Mouse (Mus musculus) heart, adult 2 months (tissue): Measurements from ENCODE around the gene Lpin2. TPM values are rescaled to one million over a fixed set of nuclear protein-coding genes. Genes with fewer than 3 reads are reported as not detected.

Experiments
- DNase-seq, 2 experiments: peaks; one replicate each; pipeline ENCODE4 v3.0.0; 2021
- H3K27ac ChIP-seq: fragments of 200-600 bp; 2 replicates; pipeline ENCODE4 v1.8.1; 2022
- H3K27me3 ChIP-seq: fragments of 200-500 bp; 2 replicates; pipeline ENCODE4 v1.6.1; 2012; ENCODE audit warnings: mild to moderate bottlenecking, low read length, inconsistent platforms, mixed read lengths; ENCODE audit not compliant: control insufficient read depth, insufficient read depth
- H3K36me3 ChIP-seq: fragments of 200-500 bp; 2 replicates; pipeline ENCODE4 v1.6.1; 2012; ENCODE audit warnings: low read length, inconsistent platforms; ENCODE audit not compliant: control insufficient read depth, insufficient read depth
- H3K4me1 ChIP-seq: fragments of 200-500 bp; 2 replicates; pipeline ENCODE4 v1.6.1; 2011; ENCODE audit warnings: low read length; ENCODE audit not compliant: control insufficient read depth, insufficient read depth
- H3K4me3 ChIP-seq: fragments of 200-600 bp; 2 replicates; pipeline ENCODE4 v1.8.1; 2022
- H3K79me2 ChIP-seq: fragments of 200-500 bp; replicated peaks from 2 replicates; pipeline ENCODE4 v1.6.1; 2012; ENCODE audit warnings: mild to moderate bottlenecking, inconsistent platforms, low read length, moderate library complexity, mixed read lengths; ENCODE audit not compliant: control insufficient read depth, insufficient read depth
- H3K9ac ChIP-seq: fragments of 200-500 bp; 2 replicates; pipeline ENCODE4 v1.6.1; 2012; ENCODE audit warnings: low read depth, mild to moderate bottlenecking, control low read depth, inconsistent platforms, low read length, mixed read lengths
- CTCF ChIP-seq: fragments of 200-600 bp; IDR thresholded peaks from 2 replicates; pipeline ENCODE4 v1.8.1; 2022; ENCODE audit warnings: antibody characterized with exemption, mild to moderate bottlenecking, moderate library complexity
- EP300 ChIP-seq: fragments of 200-500 bp; IDR thresholded peaks from 2 replicates; pipeline ENCODE4 v1.6.1; 2011; ENCODE audit warnings: low read depth, low read length, control low read depth; ENCODE audit not compliant: insufficient read depth
- POLR2A ChIP-seq: fragments of 200-500 bp; IDR thresholded peaks from 2 replicates; pipeline ENCODE4 v1.6.1; 2011; ENCODE audit warnings: mild to moderate bottlenecking, low read depth, low read length, control low read depth; ENCODE audit not compliant: insufficient read depth
- WGBS: fragments of 180-500 bp; shearing (Covaris S2); methylation state at CpG from one replicate; pipeline ENCODE4 v1.1.7; 2018; 5-methylcytosine and 5-hydroxymethylcytosine counted together
- intact Hi-C: fragments of 180-260 bp; cut with DNase I; formaldehyde crosslinking; loops from one replicate; pipeline ENCODE4 v1.15.1; 2025
- polyA plus RNA-seq: library from polyadenylated mRNA; depleted of rRNA; stranded (reverse); fragments of >200 nt; gene quantifications from 2 replicates; pipeline ENCODE4 v1.2.3, GENCODE M21; 2012
- total RNA-seq, 2 experiments: library from RNA; stranded (reverse); gene quantifications; 2 replicates each; pipeline ENCODE4 v1.2.3; 2021

Gene Lpin2
- total and polyA plus RNA-seq, 3 experiments, result 3.4 to 13.1 (median 6.0) TPM

DNA sequence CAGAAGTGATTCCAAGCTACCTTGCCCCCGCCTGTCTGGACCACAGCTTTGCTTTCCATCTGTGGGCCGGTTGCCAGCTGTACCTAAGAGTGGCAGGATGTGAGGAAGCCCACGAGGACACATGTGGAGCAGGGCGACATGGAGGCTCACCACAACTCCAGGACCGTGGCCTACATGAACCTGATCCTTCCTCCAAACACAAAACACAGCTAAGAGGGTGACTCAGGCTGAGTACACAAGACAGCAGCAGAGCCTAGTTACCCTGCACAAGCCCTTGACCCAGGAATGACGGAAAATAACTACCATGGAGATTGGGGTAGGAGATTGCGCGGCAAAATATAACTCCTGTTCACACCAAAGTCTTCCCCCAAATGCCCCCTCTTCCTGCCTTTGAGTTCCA is 85.0 kb downstream of the Lpin2 start:
- H3K4me1 ChIP-seq, result peaks cover 3% of the 10 kb centered on the region; the same call in 1 of the 2 replicates
- no peak for DNase-seq
- TF ChIP-seq CTCF (no peak), EP300 (no peak), POLR2A (no peak)
- intact Hi-C loops, result loop anchor here (5.0 kb wide), 1 partner anchor 40 kb away; no protein-coding TSS in a partner anchor
- 70% methylated on average over 8 of the region's 8 CpGs for WGBS
- no peaks in the 10 kb centered on the region for H3K36me3 ChIP-seq
- H3K79me2 ChIP-seq, result no peaks in the 10 kb centered on the region
- no peak overlapping the region for H3K9ac ChIP-seq
- H3K27me3 ChIP-seq, result no peaks in the 10 kb centered on the region
- no peak overlapping the region for H3K4me3 ChIP-seq
- H3K27ac ChIP-seq, result no peak overlapping the region

DNA sequence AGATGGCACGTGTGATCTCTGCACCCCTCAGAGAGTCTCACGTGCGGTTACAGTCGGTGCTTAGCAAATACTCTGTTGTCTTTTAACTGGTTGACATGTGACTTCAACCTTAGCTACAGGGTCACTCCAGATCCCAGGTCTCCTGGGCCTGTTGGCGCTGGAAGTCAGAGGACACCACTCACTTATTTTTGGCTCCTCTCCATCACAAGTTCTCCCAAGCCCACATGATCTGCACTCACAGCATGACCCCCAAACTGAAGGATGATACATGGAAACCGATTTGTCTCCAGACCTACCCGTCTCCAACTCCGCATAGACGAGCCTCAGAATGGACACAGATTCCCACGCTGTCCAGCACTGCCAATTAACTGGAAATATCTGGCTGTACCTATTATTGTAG is 85.8 kb downstream of the Lpin2 start:
- intact Hi-C loops, result loop anchor here (1.0 to 5.0 kb wide), 2 partner anchors 18 to 39 kb away; no protein-coding TSS in a partner anchor
- H3K4me3 ChIP-seq, result no peak overlapping the region
- H3K9ac ChIP-seq, result no peak overlapping the region
- peak overlapping the region; percentile 59 for H3K27ac ChIP-seq
- no peaks in the 10 kb centered on the region for H3K79me2 ChIP-seq
- 58% methylated on average over 10 of the region's 10 CpGs for whole genome bisulfite sequencing
- DNase-seq, result no peak
- no peaks in the 10 kb centered on the region for H3K27me3 ChIP-seq
- H3K36me3 ChIP-seq, result no peaks in the 10 kb centered on the region
- H3K4me1 ChIP-seq, result peaks cover 3% of the 10 kb centered on the region; the same call in 1 of the 2 replicates
- TF ChIP-seq POLR2A (no peak), EP300 (no peak), CTCF (no peak)

DNA sequence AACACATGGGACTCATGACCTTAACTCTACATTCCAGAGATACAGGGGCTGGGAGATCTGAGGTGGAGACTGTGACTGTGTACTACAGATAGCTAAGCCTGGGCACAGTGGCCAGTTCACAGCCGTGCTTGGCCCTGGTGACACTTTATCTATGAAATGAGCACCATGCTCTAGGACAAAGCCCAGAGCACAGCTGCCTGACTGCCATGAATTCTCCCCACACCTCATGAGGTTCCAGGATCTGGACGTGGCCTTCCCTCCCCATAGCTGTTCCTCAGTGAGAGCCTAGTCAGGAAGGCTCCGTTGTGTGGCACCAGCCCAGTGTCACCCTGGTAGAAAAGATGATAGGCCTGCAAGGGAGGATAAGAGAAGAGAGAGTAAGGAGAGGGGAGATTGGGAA is 86.2 kb downstream of the Lpin2 start:
- H3K9ac ChIP-seq, result no peak overlapping the region
- no peaks in the 10 kb centered on the region for H3K79me2 ChIP-seq
- intact Hi-C loops, result loop anchor here (1.0 to 5.0 kb wide), 2 partner anchors 18 to 39 kb away; no protein-coding TSS in a partner anchor
- peaks cover 3% of the 10 kb centered on the region; the same call in 1 of the 2 replicates for H3K4me1 ChIP-seq
- H3K36me3 ChIP-seq, result no peaks in the 10 kb centered on the region
- no peaks in the 10 kb centered on the region for H3K27me3 ChIP-seq
- WGBS, result 39% methylated on average over 3 of the region's 3 CpGs
- no peak for TF ChIP-seq CTCF
- peak; percentile 50; the same call in 1 of the 2 replicates for TF ChIP-seq POLR2A
- TF ChIP-seq EP300, result peak; percentile 94
- no peak overlapping the region for H3K4me3 ChIP-seq
- peak overlapping the region; percentile 64 for H3K27ac ChIP-seq
- peak in 1 of 2 experiments; percentile 74 for DNase-seq

DNA sequence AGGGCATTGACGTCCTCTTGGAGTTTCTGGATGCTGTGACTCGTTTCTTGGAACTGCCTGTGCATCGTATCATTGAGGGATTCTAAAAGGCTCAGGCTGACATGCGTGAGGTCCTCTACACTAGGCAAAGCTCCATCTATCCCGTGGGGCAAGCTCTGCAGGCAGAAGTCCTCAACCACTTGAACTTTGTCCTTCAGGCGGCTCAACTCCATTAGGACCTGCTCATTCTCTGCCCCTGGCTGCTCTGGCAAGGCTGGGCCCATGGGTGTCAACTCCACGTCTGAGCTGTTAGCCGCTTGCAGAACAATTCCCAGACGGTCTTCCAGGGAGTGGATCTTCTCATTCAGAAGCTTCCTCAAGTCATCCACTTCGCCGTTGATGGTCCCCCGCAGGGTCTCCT is 91.5 kb downstream of the Lpin2 start:
- TF ChIP-seq EP300, result no peak
- no peak for TF ChIP-seq POLR2A
- no peak for TF ChIP-seq CTCF
- intact Hi-C loops, result no loop called here
- H3K27me3 ChIP-seq, result no peaks in the 10 kb centered on the region
- DNase-seq, result no peak
- H3K79me2 ChIP-seq, result no peaks in the 10 kb centered on the region
- no peak overlapping the region for H3K9ac ChIP-seq
- no peaks in the 10 kb centered on the region for H3K36me3 ChIP-seq
- 87% methylated on average over 12 of the region's 12 CpGs for WGBS
- no peak overlapping the region for H3K27ac ChIP-seq
- H3K4me1 ChIP-seq, result no peaks in the 10 kb centered on the region; the same call in 1 of the 2 replicates
- no peak overlapping the region for H3K4me3 ChIP-seq

DNA sequence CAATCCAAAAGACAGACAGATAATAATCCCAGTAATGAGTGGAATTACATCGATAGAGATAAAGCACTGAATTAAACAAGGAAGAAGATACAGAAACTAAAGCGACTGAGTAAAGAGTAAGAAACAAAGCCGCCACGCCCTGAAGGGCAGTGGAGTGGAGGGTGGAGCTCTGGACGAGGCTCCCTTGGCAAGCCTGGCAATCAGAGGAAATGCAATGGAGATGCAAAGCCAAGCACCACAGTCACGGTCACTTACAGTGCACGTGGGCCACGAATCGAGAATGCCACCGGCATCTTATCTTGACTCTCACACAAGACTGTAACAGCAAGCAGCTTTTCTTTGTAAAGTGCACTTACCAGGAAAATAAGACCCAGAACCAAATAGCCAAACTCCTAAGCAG is 94.4 kb downstream of the Lpin2 start:
- Histone ChIP-seq H3K79me2 (no peaks in the 10 kb centered on the region), H3K27ac (no peak overlapping the region), H3K27me3 (no peaks in the 10 kb centered on the region), H3K36me3 (no peaks in the 10 kb centered on the region), H3K4me3 (no peak overlapping the region), H3K4me1 (no peaks in the 10 kb centered on the region), H3K9ac (no peak overlapping the region)
- no peak for DNase-seq
- WGBS, result 46% methylated on average over 10 of the region's 10 CpGs
- TF ChIP-seq EP300, result no peak
- no peak for TF ChIP-seq POLR2A
- TF ChIP-seq CTCF, result no peak
- intact Hi-C loops, result no loop called here

DNA sequence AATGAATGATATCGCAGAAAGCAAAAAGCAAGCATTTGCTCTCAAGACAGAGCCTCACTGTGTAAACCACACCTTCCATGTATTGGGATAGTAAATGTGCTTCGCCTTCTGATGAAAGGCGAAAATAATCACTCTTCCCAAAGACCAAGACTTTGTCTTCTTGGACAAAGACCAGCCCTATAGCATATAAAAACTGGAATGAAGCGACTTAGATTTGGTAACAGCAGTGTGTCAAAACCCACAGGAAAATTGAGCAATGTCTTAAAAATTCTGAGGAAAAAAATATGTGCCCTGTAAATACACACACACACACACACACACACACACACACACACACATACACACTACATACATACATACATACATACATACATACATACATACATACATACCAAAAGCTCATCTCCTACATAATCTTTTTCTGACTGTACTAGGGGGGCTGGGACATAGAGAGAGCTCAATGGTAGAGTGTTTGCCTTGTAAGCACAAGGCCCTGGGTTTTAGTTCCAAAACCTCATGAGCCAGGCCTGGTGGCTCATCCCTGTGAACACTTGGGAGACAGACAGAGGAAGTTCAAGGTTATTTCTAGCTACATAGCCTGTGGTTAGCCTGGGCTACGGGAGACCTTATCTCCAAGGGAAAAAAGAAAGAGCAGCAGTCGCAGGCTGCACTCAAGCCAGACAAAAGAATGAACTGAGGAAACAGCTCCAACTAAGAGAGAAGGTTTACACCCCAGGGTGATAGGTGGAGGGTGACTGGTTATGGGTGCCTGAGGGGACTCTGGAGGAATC is 95.5 kb downstream of the Lpin2 start:
- DNase-seq, result no peak
- intact Hi-C loops, result no loop called here
- H3K27ac ChIP-seq, result no peak overlapping the region
- no peaks in the 10 kb centered on the region for H3K36me3 ChIP-seq
- no peak overlapping the region for H3K9ac ChIP-seq
- WGBS, result 80% methylated on average over 6 of the region's 6 CpGs
- H3K4me3 ChIP-seq, result no peak overlapping the region
- no peaks in the 10 kb centered on the region for H3K27me3 ChIP-seq
- no peaks in the 10 kb centered on the region for H3K79me2 ChIP-seq
- TF ChIP-seq POLR2A (no peak), EP300 (no peak), CTCF (no peak)
- H3K4me1 ChIP-seq, result no peaks in the 10 kb centered on the region
